Mouse (Mus musculus): Measurements from ENCODE around the gene Phactr1. TPM values are rescaled to one million over a fixed set of nuclear protein-coding genes. Genes with fewer than 3 reads are reported as not detected.

Phactr1 gene
- polyA plus RNA-seq, 1 experiment from 2014 or later, result 0.61 TPM

DNA sequence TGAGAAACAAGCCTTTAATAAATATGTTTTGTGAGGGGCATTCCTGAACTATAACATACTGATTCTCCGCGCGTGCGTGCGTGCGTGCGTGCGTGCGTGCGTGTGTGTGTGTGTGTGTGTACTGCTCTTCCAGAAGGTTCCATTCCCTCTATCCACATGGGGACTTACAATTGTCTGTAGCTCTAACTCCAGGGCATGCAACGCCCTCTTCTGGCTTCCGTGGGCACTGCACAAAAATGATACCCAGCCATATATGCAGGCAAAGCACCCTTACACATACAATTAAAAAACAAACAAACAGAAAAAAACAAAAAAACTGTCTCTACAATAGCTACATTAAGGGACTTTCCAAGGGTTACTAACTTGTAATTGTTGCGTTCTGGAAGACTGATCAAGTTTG is 108.8 kb downstream of the Phactr1 start:
- Histone ChIP-seq H3K9me3 (replicated peaks; ENCODE audit: control insufficient read depth, low read length) (no peaks in the 10 kb centered on the region), H3K36me3 (ENCODE audit: control insufficient read depth, insufficient read depth) (no peaks in the 10 kb centered on the region), H3K27me3 (ENCODE audit: control insufficient read depth, insufficient read depth, low read depth, low read length) (no peaks in the 10 kb centered on the region), H3K4me2 (ENCODE audit: low read depth, low read length) (no peak overlapping the region), H3K27ac (ENCODE audit: low read length) (no peak overlapping the region), H3K4me1 (ENCODE audit: control insufficient read depth, low read depth, low read length) (no peaks in the 10 kb centered on the region), H3K4me3 (ENCODE audit: low read depth, low read length) (no peak overlapping the region), H3K9ac (ENCODE audit: low read depth, low read length) (no peak overlapping the region)
- no peak for ATAC-seq (ENCODE audit: low read depth)
- 77% methylated on average over 13 of the region's 13 CpGs for WGBS (ENCODE audit: insufficient replicate concordance)

DNA sequence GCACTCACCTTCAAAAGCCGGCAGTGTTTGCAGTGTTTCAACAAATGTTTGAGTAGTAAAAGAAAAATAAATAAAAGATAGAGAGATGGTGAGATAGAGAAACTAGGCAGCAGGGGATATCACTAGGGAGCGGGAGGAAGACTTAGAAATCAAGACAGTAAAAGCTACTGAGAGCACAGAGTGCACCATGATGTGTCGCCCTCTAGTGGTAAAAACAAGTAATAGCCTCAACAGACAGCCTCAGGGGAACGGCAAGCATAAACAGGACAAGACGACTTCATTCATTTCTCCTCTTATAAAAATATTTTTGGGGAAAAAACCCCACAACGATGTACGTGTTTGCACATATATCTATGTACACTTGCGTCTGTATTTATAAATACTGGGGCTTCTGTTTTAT is 111.9 kb downstream of the Phactr1 start:
- Histone ChIP-seq H3K9me3 (replicated peaks; ENCODE audit: control insufficient read depth, low read length) (no peaks in the 10 kb centered on the region), H3K27ac (ENCODE audit: low read length) (no peak overlapping the region), H3K27me3 (ENCODE audit: control insufficient read depth, insufficient read depth, low read depth, low read length) (no peaks in the 10 kb centered on the region), H3K4me2 (ENCODE audit: low read depth, low read length) (no peak overlapping the region), H3K36me3 (ENCODE audit: control insufficient read depth, insufficient read depth) (no peaks in the 10 kb centered on the region), H3K4me1 (ENCODE audit: control insufficient read depth, low read depth, low read length) (no peaks in the 10 kb centered on the region), H3K9ac (ENCODE audit: low read depth, low read length) (no peak overlapping the region), H3K4me3 (ENCODE audit: low read depth, low read length) (no peak overlapping the region)
- no peak for ATAC-seq (ENCODE audit: low read depth)
- 17% methylated on average over 8 of the region's 8 CpGs for WGBS (ENCODE audit: insufficient replicate concordance)

DNA sequence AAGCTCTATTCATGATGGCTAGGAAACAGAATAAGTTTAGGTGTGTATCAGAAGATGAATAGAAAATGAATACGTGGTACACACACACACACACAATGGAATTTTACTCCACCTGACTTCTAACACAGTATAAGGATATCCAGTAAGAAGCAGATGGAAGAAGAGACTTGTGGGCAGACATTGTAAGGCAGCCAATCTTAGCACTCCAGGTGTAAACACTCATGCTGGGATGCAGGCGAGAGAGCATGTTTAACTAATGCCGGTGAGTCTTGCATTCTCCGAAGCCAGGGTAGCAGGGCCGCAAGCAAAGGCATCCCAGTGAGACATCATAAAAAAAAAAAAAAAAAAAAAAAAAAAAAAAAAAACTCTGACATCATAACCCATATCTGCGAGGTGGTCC is 120.1 kb downstream of the Phactr1 start:
- Histone ChIP-seq H3K9me3 (replicated peaks; ENCODE audit: control insufficient read depth, low read length) (no peaks in the 10 kb centered on the region), H3K4me3 (ENCODE audit: low read depth, low read length) (no peak overlapping the region), H3K9ac (ENCODE audit: low read depth, low read length) (no peak overlapping the region), H3K27ac (ENCODE audit: low read length) (no peak overlapping the region), H3K4me2 (ENCODE audit: low read depth, low read length) (no peak overlapping the region), H3K27me3 (ENCODE audit: control insufficient read depth, insufficient read depth, low read depth, low read length) (no peaks in the 10 kb centered on the region), H3K4me1 (ENCODE audit: control insufficient read depth, low read depth, low read length) (no peaks in the 10 kb centered on the region), H3K36me3 (ENCODE audit: control insufficient read depth, insufficient read depth) (no peaks in the 10 kb centered on the region)
- 62% methylated on average over 6 of the region's 6 CpGs for WGBS (ENCODE audit: insufficient replicate concordance)
- ATAC-seq (ENCODE audit: low read depth), result no peak

DNA sequence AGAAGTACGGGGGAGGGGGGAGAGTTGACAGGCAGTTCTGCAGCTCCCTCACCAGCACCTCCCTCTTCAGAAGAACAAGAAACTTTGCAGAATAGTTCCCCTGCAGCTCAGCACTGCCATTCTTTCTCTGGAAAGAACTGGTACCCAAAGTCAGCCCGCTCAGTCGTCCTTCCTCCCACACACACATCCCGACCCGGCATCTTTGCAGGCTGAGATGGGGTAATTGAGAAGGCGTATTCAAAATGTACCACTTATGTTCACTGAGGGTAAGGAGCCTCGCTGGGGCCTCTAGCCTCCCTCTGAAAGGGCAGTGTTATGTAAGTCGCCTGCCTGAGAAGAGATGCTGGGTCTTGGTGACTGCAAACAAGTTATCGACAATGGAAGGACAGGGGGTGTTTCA is 123.9 kb downstream of the Phactr1 start:
- Histone ChIP-seq H3K27me3 (ENCODE audit: control insufficient read depth, insufficient read depth, low read depth, low read length) (no peaks in the 10 kb centered on the region), H3K27ac (ENCODE audit: low read length) (no peak overlapping the region), H3K9ac (ENCODE audit: low read depth, low read length) (no peak overlapping the region), H3K4me3 (ENCODE audit: low read depth, low read length) (no peak overlapping the region), H3K9me3 (replicated peaks; ENCODE audit: control insufficient read depth, low read length) (no peaks in the 10 kb centered on the region), H3K4me2 (ENCODE audit: low read depth, low read length) (no peak overlapping the region), H3K4me1 (ENCODE audit: control insufficient read depth, low read depth, low read length) (no peaks in the 10 kb centered on the region), H3K36me3 (ENCODE audit: control insufficient read depth, insufficient read depth) (no peaks in the 10 kb centered on the region)
- ATAC-seq (ENCODE audit: low read depth), result no peak
- 49% methylated on average over 9 of the region's 9 CpGs for WGBS (ENCODE audit: insufficient replicate concordance)

DNA sequence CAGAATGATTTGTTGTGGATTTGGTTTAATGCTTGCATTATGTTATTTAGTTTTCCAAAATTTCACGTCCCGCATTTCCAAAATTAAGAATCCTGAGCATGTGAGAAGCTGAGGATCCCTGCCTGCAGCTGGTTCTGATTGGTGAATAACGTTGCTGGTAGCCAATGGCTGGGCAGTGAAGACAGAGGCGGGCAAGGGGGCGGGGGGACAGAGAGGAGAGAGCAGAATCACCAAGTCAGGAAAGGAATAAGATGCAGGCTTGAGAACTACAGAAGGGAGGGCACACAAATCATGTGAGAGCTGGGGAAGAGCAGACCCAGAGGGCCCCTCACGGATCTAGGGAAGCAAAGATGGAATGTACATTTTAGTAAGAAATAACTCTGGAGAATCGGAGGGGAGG is 132.3 kb downstream of the Phactr1 start:
- Histone ChIP-seq H3K4me3 (ENCODE audit: low read depth, low read length) (no peak overlapping the region), H3K4me1 (ENCODE audit: control insufficient read depth, low read depth, low read length) (no peaks in the 10 kb centered on the region), H3K27ac (ENCODE audit: low read length) (no peak overlapping the region), H3K27me3 (ENCODE audit: control insufficient read depth, insufficient read depth, low read depth, low read length) (no peaks in the 10 kb centered on the region), H3K9ac (ENCODE audit: low read depth, low read length) (no peak overlapping the region), H3K36me3 (ENCODE audit: control insufficient read depth, insufficient read depth) (no peaks in the 10 kb centered on the region), H3K4me2 (ENCODE audit: low read depth, low read length) (no peak overlapping the region), H3K9me3 (replicated peaks; ENCODE audit: control insufficient read depth, low read length) (no peaks in the 10 kb centered on the region)
- WGBS (ENCODE audit: insufficient replicate concordance), result 21% methylated on average over 7 of the region's 7 CpGs
- no peak for ATAC-seq (ENCODE audit: low read depth)

DNA sequence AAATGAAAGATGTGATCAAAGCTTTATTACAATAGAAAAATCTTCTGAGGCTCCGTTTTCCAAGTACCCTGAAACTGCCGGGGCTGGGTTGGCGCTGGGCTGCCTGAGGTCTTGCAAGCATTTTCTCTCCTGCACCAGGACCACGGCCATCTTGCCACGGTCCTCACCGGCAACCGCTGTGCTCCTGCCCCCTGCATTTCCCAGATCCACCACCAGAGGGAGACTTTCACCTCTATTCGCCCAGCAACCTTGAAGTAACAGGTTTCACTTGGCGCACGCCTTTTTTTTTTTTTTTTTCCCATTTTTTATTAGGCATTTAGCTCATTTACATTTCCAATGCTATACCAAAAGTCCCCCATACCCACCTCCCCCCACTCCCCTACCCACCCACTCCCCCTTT is 138.0 kb downstream of the Phactr1 start:
- Histone ChIP-seq H3K27ac (ENCODE audit: low read length) (no peak overlapping the region), H3K4me3 (ENCODE audit: low read depth, low read length) (no peak overlapping the region), H3K4me2 (ENCODE audit: low read depth, low read length) (no peak overlapping the region), H3K27me3 (ENCODE audit: control insufficient read depth, insufficient read depth, low read depth, low read length) (no peaks in the 10 kb centered on the region), H3K36me3 (ENCODE audit: control insufficient read depth, insufficient read depth) (no peaks in the 10 kb centered on the region), H3K9me3 (replicated peaks; ENCODE audit: control insufficient read depth, low read length) (no peaks in the 10 kb centered on the region), H3K9ac (ENCODE audit: low read depth, low read length) (no peak overlapping the region), H3K4me1 (ENCODE audit: control insufficient read depth, low read depth, low read length) (no peaks in the 10 kb centered on the region)
- WGBS (ENCODE audit: insufficient replicate concordance), result 32% methylated on average over 10 of the region's 10 CpGs
- ATAC-seq (ENCODE audit: low read depth), result no peak

DNA sequence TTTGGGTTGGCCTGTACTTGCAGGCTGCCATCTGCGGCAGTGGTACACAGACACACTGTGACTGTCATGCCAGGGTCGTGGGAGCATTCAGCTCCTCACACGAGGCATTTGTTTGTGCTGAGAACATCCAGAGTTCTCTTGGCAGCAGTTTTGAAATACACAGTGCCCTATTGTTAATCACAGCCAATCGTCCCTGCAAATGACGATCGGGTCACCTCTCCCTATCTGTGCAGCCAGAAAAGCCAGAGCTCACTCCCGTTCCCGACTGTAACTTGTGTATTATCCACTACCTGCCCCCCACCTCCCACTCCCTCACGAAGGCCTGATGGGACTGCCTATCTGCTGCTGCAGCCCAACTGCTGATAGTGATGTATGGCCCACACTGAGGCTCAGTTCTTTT is 140.1 kb downstream of the Phactr1 start:
- no peaks in the 10 kb centered on the region for H3K36me3 ChIP-seq (ENCODE audit: control insufficient read depth, insufficient read depth)
- H3K9ac ChIP-seq (ENCODE audit: low read depth, low read length), result no peak overlapping the region
- 65% methylated on average over 9 of the region's 9 CpGs for WGBS (ENCODE audit: insufficient replicate concordance)

DNA sequence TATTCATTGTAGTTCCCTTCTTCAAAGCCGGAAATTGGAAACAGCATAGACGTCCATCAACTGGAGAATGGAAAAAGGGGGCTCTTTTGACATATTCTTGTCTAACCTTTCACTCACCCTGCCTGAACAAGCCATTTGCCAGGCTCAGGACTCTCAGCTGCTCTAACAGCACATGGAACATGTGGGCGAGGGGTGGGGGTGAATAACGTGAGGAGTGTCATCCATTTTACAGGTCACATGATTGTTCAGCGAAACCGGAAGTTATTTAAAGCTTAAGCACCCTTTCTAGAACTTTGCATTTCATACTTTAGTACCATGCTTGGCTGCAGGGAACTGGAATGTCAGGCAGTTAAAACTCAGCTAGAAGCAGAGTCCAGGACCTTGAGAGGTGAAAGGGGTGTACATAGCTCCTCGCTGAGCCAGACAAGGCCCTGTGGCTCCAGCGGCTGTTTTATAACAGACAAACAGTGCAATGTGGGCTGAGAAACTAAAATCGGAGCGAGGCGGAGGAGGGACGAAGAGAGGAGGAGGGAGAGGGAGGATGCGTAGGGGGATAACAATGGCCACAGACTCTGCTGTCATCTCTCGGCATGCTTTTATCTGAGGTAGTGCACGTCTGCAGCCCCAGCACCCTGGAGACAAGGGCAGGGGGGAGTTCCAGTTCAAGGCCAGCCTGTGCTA is 141.1 kb downstream of the Phactr1 start:
- no peak overlapping the region for H3K27ac ChIP-seq (ENCODE audit: low read length)
- H3K4me3 ChIP-seq (ENCODE audit: low read depth, low read length), result no peak overlapping the region
- ATAC-seq (ENCODE audit: low read depth), result no peak
- WGBS (ENCODE audit: insufficient replicate concordance), result 62% methylated on average over 15 of the region's 15 CpGs
- no peak overlapping the region for H3K4me2 ChIP-seq (ENCODE audit: low read depth, low read length)
- H3K27me3 ChIP-seq (ENCODE audit: control insufficient read depth, insufficient read depth, low read depth, low read length), result no peaks in the 10 kb centered on the region
- no peaks in the 10 kb centered on the region for H3K9me3 ChIP-seq (replicated peaks; ENCODE audit: control insufficient read depth, low read length)
- H3K36me3 ChIP-seq (ENCODE audit: control insufficient read depth, insufficient read depth), result no peaks in the 10 kb centered on the region
- no peaks in the 10 kb centered on the region for H3K4me1 ChIP-seq (ENCODE audit: control insufficient read depth, low read depth, low read length)
- H3K9ac ChIP-seq (ENCODE audit: low read depth, low read length), result no peak overlapping the region

More for the DNA sequence above, 140.1 kb downstream of the Phactr1 start:
- Histone ChIP-seq H3K27me3 (ENCODE audit: control insufficient read depth, insufficient read depth, low read depth, low read length) (no peaks in the 10 kb centered on the region), H3K4me1 (ENCODE audit: control insufficient read depth, low read depth, low read length) (no peaks in the 10 kb centered on the region), H3K4me2 (ENCODE audit: low read depth, low read length) (no peak overlapping the region), H3K27ac (ENCODE audit: low read length) (no peak overlapping the region), H3K4me3 (ENCODE audit: low read depth, low read length) (no peak overlapping the region), H3K9me3 (replicated peaks; ENCODE audit: control insufficient read depth, low read length) (no peaks in the 10 kb centered on the region)
- ATAC-seq (ENCODE audit: low read depth), result no peak

DNA sequence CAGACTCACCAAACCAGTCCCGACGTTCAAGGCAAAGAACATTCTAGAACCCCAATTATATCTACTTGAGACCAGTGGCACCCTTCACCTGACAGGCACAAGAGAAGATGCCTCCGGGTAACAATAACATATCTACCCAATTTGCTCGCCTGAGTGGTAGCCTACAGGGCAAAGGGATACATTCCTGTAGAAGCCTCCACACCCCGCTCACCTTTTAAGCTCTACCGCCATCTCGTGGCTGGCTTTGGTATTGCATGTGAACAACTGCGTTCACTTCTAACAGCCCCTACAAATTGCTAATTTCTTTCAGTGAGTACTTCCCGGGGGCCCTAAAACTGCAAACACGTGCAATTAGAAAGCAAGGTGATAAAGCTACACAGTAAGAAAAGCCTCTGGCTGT is 142.1 kb downstream of the Phactr1 start:
- Histone ChIP-seq H3K9ac (ENCODE audit: low read depth, low read length) (no peak overlapping the region), H3K27ac (ENCODE audit: low read length) (no peak overlapping the region), H3K9me3 (replicated peaks; ENCODE audit: control insufficient read depth, low read length) (no peaks in the 10 kb centered on the region), H3K4me2 (ENCODE audit: low read depth, low read length) (no peak overlapping the region), H3K36me3 (ENCODE audit: control insufficient read depth, insufficient read depth) (no peaks in the 10 kb centered on the region), H3K4me1 (ENCODE audit: control insufficient read depth, low read depth, low read length) (no peaks in the 10 kb centered on the region), H3K4me3 (ENCODE audit: low read depth, low read length) (no peak overlapping the region), H3K27me3 (ENCODE audit: control insufficient read depth, insufficient read depth, low read depth, low read length) (no peaks in the 10 kb centered on the region)
- 20% methylated on average over 10 of the region's 10 CpGs for WGBS (ENCODE audit: insufficient replicate concordance)
- ATAC-seq (ENCODE audit: low read depth), result no peak
